8 mouse cellular contexts compared by ENCODE assay signal in the genomic region with DNA sequence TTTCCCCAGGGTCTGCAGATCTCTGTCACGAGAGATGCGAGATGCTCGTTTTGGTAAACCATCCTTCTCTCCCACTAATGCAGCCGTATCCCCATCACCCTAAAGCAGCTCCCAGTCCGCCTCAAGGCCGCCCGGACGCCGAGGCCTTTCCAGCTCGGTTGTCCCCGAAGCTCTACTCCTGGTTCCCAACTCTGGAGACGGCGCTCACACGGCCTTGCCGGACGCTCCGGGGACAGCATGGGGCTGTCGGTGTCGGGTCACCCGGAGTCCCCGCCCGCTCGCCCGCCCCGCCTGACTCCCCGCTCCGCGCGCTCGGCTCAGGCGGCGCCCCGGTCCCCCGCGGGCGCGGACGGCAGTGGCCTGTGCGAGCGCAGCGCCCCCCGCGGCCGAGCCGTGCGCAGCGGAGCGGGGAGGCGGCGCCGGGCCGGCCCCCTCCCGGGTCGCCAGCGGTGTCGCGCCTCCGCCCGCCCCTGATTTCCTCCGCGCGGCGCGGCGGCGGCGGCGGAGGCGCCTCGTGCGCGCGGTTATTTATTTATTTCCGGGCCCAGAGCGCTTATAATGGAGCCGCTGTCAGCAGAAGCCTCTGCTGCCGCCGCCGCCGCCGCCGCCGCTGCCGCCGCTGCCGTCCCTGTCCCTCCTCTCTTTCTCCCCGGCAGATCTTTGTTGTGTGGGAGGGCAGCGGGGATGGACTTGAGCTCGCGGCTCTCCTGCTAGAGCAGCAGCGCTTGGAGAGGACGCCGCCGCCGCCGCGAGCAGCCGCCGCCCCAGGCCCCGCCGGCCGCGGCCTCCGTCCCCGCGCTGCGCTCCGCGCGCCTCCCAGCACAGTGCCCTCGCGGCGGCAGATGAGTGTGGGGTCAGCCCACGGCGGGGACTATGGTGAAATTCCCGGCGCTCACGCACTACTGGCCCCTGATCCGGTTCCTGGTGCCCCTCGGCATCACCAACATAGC. TPM values are rescaled to one million over a fixed set of nuclear protein-coding genes. Genes with fewer than 3 reads are reported as not detected.
DNase-seq lines count a peak whose midpoint lies in the region; ATAC-seq and TF ChIP-seq lines count a peak whose summit lies in the region.

A gene (plus strand): TSS at position 547 of the 950 bp plus-strand sequence.

- peak within 1 kb of the TSS; percentile 56 for H3K9ac ChIP-seq in embryonic facial prominence, embryonic 15.5 days
- peak within 1 kb of the TSS; percentile 80 for H3K9ac ChIP-seq in limb, embryonic 14.5 days (ENCODE audit: low read depth, low read length, severe bottlenecking)
- peak within 1 kb of the TSS; percentile 91 for H3K9ac ChIP-seq in midbrain, embryonic 15.5 days

- peak within 1 kb of the TSS; percentile 87 for H3K4me2 ChIP-seq in embryonic facial prominence, embryonic 15.5 days (replicated peaks)
- peak within 1 kb of the TSS; percentile 67 for H3K4me2 ChIP-seq in limb, embryonic 14.5 days (replicated peaks; ENCODE audit: low read depth, low read length, severe bottlenecking)
- H3K4me2 ChIP-seq in midbrain, embryonic 15.5 days = peak within 1 kb of the TSS; percentile 59

- H3K36me3 ChIP-seq in embryonic facial prominence, embryonic 15.5 days = no peaks in the 10 kb centered on the region
- no peaks in the 10 kb centered on the region for H3K36me3 ChIP-seq in limb, embryonic 14.5 days (ENCODE audit: control insufficient read depth, insufficient read depth, low read length)
- H3K36me3 ChIP-seq in midbrain, embryonic 15.5 days (replicated peaks) = no peaks in the 10 kb centered on the region

- H3K4me1 ChIP-seq in embryonic facial prominence, embryonic 15.5 days = peaks cover 20% of the 10 kb centered on the region; the same call in 1 of the 2 replicates
- H3K4me1 ChIP-seq in limb, embryonic 14.5 days (ENCODE audit: control insufficient read depth, insufficient read depth, low read length) = 0 out of 2 replicates have a peak, but pooled peaks cover 9% of the 10 kb centered on the region
- H3K4me1 ChIP-seq in midbrain, embryonic 15.5 days = peaks cover 32% of the 10 kb centered on the region

- peak; percentile 90 for ATAC-seq in embryonic facial prominence, embryonic 15.5 days (ENCODE audit: insufficient number of reproducible peaks, low FRiP score, low TSS enrichment, low read depth)
- peak; percentile 92 for ATAC-seq in limb, embryonic 14.5 days (ENCODE audit: low FRiP score, low read depth)
- ATAC-seq in midbrain, embryonic 15.5 days (replicated peaks) = peak; percentile 89

- H3K9me3 ChIP-seq in embryonic facial prominence, embryonic 15.5 days (replicated peaks) = no peaks in the 10 kb centered on the region
- no peaks in the 10 kb centered on the region for H3K9me3 ChIP-seq in limb, embryonic 14.5 days (ENCODE audit: control insufficient read depth, low read length)
- no peaks in the 10 kb centered on the region for H3K9me3 ChIP-seq in midbrain, embryonic 15.5 days

- no peak for TF ChIP-seq POLR2A in limb, embryonic 14.5 days (IDR thresholded peaks at IDR 0.05; ENCODE audit: borderline replicate concordance, extremely low read depth, insufficient read depth, insufficient read length)

- H3K4me3 ChIP-seq in embryonic facial prominence, embryonic 15.5 days (replicated peaks) = peak within 1 kb of the TSS; percentile 79
- H3K4me3 ChIP-seq in limb, embryonic 14.5 days (replicated peaks; ENCODE audit: low read length) = peak within 1 kb of the TSS; percentile 73
- peak within 1 kb of the TSS; percentile 74 for H3K4me3 ChIP-seq in midbrain, embryonic 15.5 days

- H3K27ac ChIP-seq in embryonic facial prominence, embryonic 15.5 days (replicated peaks) = peak within 1 kb of the TSS; percentile 76
- peak within 1 kb of the TSS; percentile 62; the same call in 1 of the 2 replicates for H3K27ac ChIP-seq in limb, embryonic 14.5 days (replicated peaks; ENCODE audit: low read depth, low read length)
- H3K27ac ChIP-seq in midbrain, embryonic 15.5 days = peak within 1 kb of the TSS; percentile 93

- WGBS in embryonic facial prominence, embryonic 15.5 days = under 1% methylated on average over 101 of the region's 120 CpGs
- WGBS in limb, embryonic 14.5 days = under 1% methylated on average over 74 of the region's 120 CpGs
- WGBS in midbrain, embryonic 15.5 days = under 1% methylated on average over 69 of the region's 120 CpGs

- H3K27me3 ChIP-seq in embryonic facial prominence, embryonic 15.5 days = no peaks in the 10 kb centered on the region
- peaks cover 12% of the 10 kb centered on the region for H3K27me3 ChIP-seq in limb, embryonic 14.5 days (ENCODE audit: control insufficient read depth, insufficient read depth, low read length)
- H3K27me3 ChIP-seq in midbrain, embryonic 15.5 days (replicated peaks) = no peaks in the 10 kb centered on the region

- DNase-seq in 3134 (ENCODE audit: extremely low read depth, insufficient read length, low spot score) = peak; percentile 86
- DNase-seq in adrenal gland, postnatal 36 days = peak; percentile 88 to 95
- DNase-seq in heart, adult 8-10 months (ENCODE audit: low spot score) = peak; percentile 68
- DNase-seq in kidney, adult 8-10 months = peak; percentile 53 to 63
- DNase-seq in limb, embryonic 14.5 days (ENCODE audit: low spot score) = peak; percentile 73
- peak; percentile 84 for DNase-seq in spleen, adult 12 weeks (ENCODE audit: low spot score)

RNA-seq across cellular contexts. Expression of the gene that starts here (rescaled TPM):
- total RNA-seq in adrenal gland, postnatal 36 days (2021) = 10 to 100 TPM; 43.8 to 56.4 TPM
- 21.8 and 23.3 TPM in 2 replicates for polyA plus RNA-seq in embryonic facial prominence, embryonic 15.5 days (2015; fragmentation: Nextera tagmentation; extraction: Ambion mirVana)
- total RNA-seq in heart, adult 8-10 months (2022) = 100 to 1,000 TPM; 216 to 229 (median 226) TPM
- 19.4 and 22.4 TPM in 2 replicates for polyA plus RNA-seq in limb, embryonic 14.5 days (2012; rRNA removed)
- 11.3 and 12.3 TPM in 2 replicates for polyA plus RNA-seq in limb, embryonic 14.5 days (2014; fragmentation: Nextera tagmentation; extraction: Ambion mirVana)
- polyA plus RNA-seq in midbrain, embryonic 15.5 days (2015; fragmentation: Nextera tagmentation; extraction: Ambion mirVana) = 12.9 and 13.2 TPM in 2 replicates

Comparison
In these comparisons a context has a peak if more than half of its experiments do, and no peak if none do; other contexts are left out.
1. Peak in every context shown above with its lines: DNase-seq, ATAC-seq, H3K4me3 ChIP-seq and H3K27ac ChIP-seq.